Mouse (Mus musculus) cerebellum, adult 11 months (tissue): Measurements from ENCODE around the gene Vmn2r86.
"Not testable (repeated sequence)": the region's sequence is repeated elsewhere in the genome, so short reads cannot be mapped to it uniquely, and the experiment has no call there.

Experiments
- DNase-seq: peaks from one replicate; pipeline ENCODE4 v3.0.0; 2022

Gene Vmn2r86

DNA sequence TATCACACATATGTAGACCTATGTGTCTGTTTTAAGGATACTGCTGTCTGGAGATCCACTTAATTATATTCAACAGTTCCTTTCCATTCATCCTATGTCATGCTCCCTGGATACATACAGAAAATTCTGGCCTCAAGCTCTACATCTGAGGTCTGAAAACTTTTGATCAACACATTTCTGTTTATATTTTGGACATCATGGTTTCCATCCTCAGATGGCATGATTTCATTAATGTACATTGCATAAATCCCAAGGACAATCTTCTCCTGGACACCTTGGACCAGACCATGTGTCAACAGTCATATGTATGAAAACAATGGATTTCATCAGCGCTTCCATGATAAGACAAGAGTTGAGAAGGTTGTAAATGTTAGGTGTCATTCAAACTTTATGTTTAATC lies at the start of gene Vmn2r86:
Gene Vmn2r86 (minus strand): TSS at position 101 of the 400 bp plus-strand sequence.
- not testable (repeated sequence) for DNase-seq

DNA sequence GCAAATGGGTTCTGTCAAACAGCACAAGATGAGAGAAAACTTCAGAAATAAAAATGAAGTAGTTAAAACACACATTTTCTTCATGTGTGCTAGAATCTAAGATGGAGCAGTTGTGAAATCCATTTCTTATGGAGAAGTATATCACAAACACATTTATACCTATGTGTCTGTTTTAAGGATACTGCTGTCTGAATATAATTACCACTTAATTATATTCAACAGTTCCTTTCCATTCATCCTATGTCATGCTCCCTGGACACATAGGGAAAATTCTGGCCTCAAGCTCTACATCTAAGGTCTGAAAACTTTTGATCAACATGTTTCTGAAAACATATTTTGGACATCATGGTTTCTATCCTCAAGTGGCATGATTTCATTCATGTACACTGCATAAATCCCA lies 41.4 kb upstream of the Vmn2r86 start, which contains the start of gene Vmn2r87:
Gene Vmn2r87 (minus strand): TSS at position 101 of the 400 bp plus-strand sequence.
- DNase-seq, result no peak

- DNase-seq, result no peak
Observed at GRCm38 (mm10) chr10:130470311-130470760, 14.5 kb upstream of the Vmn2r86 start.

GRCm38 (mm10) chr10:130444776-130445175 lies 11.1 kb downstream of the Vmn2r86 start:
- DNase-seq, result no peak

- DNase-seq, result not testable (repeated sequence)
Observed at GRCm38 (mm10) chr10:130434185-130434898, 21.5 kb downstream of the Vmn2r86 start.

DNA sequence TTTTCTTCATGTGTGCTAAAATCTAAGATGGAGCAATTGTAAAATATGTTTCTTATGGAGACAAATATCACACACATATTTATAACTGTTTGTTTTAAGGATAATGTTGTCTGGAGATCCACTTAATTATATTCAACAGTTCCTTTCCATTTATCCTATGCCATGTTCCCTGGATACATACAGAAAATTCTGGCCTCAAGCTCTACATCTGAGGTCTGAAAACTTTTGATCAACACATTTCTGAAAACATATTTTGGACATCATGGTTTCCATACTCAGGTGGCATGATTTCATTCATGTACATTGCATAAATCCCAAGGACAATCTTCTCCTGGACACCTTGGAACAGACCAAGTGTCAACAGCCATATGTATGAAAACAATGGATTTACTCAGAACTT lies 26.2 kb downstream of the Vmn2r86 start, which contains the start of gene Vmn2r85:
Gene Vmn2r85 (minus strand): TSS at position 101 of the 400 bp plus-strand sequence.
- not testable (repeated sequence) for DNase-seq

- not testable (repeated sequence) for DNase-seq
Observed at GRCm38 (mm10) chr10:130422368-130422767, 33.5 kb downstream of the Vmn2r86 start.

DNA sequence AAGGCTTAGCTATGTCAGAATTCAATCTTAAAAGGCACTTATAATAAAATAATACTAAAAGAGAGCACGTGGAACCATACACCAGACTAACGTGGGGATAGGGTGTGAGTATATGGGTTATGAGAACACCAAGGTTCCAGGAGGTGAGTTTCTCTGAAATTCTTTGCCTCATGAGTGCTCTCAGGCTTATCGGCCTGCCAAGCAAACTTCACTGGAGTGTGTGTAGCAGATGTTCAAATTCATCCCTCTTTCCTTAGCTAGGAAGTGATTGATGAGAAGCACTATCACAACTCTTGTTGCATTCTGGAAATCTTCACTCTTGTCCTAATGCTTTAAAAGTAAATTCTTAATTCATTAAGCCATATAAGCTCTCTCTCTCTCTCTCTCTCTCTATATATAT lies 35.4 kb downstream of the Vmn2r86 start:
- DNase-seq, result no peak

- not testable (repeated sequence) for DNase-seq
Observed at GRCm38 (mm10) chr10:130419954-130420353, 35.9 kb downstream of the Vmn2r86 start.

- not testable (repeated sequence) for DNase-seq
Observed at GRCm38 (mm10) chr10:130416352-130416751, 39.5 kb downstream of the Vmn2r86 start.

GRCm38 (mm10) chr10:130412167-130412698 lies 43.6 kb downstream of the Vmn2r86 start:
- not testable (repeated sequence) for DNase-seq

DNA sequence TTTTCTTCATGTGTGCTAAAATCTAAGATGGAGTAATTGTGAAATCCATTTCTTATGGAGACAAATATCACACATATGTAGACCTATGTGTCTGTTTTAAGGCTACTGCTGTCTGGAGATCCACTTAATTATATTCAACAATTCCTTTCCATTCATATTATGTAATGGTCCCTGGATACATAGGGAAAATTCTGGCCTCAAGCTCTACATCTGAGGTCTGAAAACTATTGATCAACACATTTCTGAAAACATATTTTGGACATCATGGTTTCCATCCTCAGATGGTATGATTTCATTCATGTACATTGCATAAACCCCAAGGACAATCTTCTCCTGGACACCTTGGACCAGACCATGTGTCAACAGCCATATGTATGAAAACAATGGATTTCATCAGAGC lies 61.6 kb downstream of the Vmn2r86 start, which contains the start of gene Vmn2r84:
Gene Vmn2r84 (minus strand): TSS at position 101 of the 400 bp plus-strand sequence.
- DNase-seq, result no peak
